Mouse (Mus musculus) lung, embryonic 14.5 days (tissue): ENCODE measurements at regions not wholly inside any gene's neighbourhood (a gene's known extent, or its start where the extent isn't known, plus 50 kb on each side); places are given as distances from the start of the nearest gene placed in this dataset.

ENCODE experiments used
- ATAC-seq: fragments of 200-750 bp; cut with Nextera tagmentation; 2 replicates; pipeline ENCODE4 v1.8.0; 2017; ENCODE audit warnings: mild to moderate bottlenecking, moderate TSS enrichment, moderate library complexity; ENCODE audit not compliant: insufficient read depth
- DNase-seq: peaks from one replicate; pipeline ENCODE4 v3.0.0-alpha.2; 2015
- H3K27ac ChIP-seq: fragments of 300-500 bp; sonication (generic); 2 replicates; pipeline ENCODE4 v1.5.1; 2014; ENCODE audit warnings: low read depth, mild to moderate bottlenecking, moderate library complexity
- H3K27me3 ChIP-seq: fragments of 300-500 bp; sonication (generic); 2 replicates; pipeline ENCODE4 v1.6.1; 2014; ENCODE audit warnings: low read length, control low read depth; ENCODE audit not compliant: insufficient read depth
- H3K36me3 ChIP-seq: fragments of 300-500 bp; sonication (generic); 2 replicates; pipeline ENCODE4 v1.6.1; 2014; ENCODE audit warnings: control low read depth; ENCODE audit not compliant: insufficient read depth
- H3K4me1 ChIP-seq: fragments of 300-500 bp; sonication (generic); 2 replicates; pipeline ENCODE4 v1.6.1; 2014; ENCODE audit warnings: antibody characterized with exemption, control low read depth; ENCODE audit not compliant: insufficient read depth
- H3K4me2 ChIP-seq: fragments of 300-500 bp; sonication (generic); 2 replicates; pipeline ENCODE4 v1.6.1; 2014; ENCODE audit warnings: mild to moderate bottlenecking
- H3K4me3 ChIP-seq: fragments of 300-500 bp; sonication (generic); 2 replicates; pipeline ENCODE4 v1.5.1; 2014; ENCODE audit warnings: low read depth, low read length
- H3K9ac ChIP-seq: fragments of 300-500 bp; sonication (generic); 2 replicates; pipeline ENCODE4 v1.6.1; 2014
- H3K9me3 ChIP-seq: fragments of 300-500 bp; sonication (generic); 2 replicates; pipeline ENCODE4 v1.6.1; 2016; ENCODE audit warnings: low read depth, low read length, control low read depth
- CTCF ChIP-seq: IDR thresholded peaks from 2 replicates; pipeline ENCODE4 v1.5.1; 2016; ENCODE audit warnings: antibody characterized with exemption, low read depth
- WGBS: fragments of 180-500 bp; shearing (Covaris S2); extraction: QIAGEN DNeasy Blood & Tissue Kit; methylation state at CpG from one replicate; pipeline ENCODE4 v1.1.7; 2014; 5-methylcytosine and 5-hydroxymethylcytosine counted together

- no peak overlapping the region for H3K4me2 ChIP-seq
- DNase-seq = no peak
- H3K4me3 ChIP-seq = no peak overlapping the region
- 69% methylated on average over 1 of the region's 1 CpGs for WGBS
- no peaks in the 10 kb centered on the region for H3K27me3 ChIP-seq
- no peak for TF ChIP-seq CTCF
- H3K36me3 ChIP-seq = no peaks in the 10 kb centered on the region
- no peaks in the 10 kb centered on the region for H3K9me3 ChIP-seq
- H3K4me1 ChIP-seq = no peaks in the 10 kb centered on the region
- H3K9ac ChIP-seq = no peak overlapping the region
- ATAC-seq = no peak
- no peak overlapping the region for H3K27ac ChIP-seq
Observed at GRCm38 (mm10) chr12:90469754-90470153, 268.5 kb downstream of the Dio2 start.

GRCm38 (mm10) chr12:90460121-90460520 lies 278.1 kb downstream of the Dio2 start:
- no peak overlapping the region for H3K9ac ChIP-seq
- H3K4me2 ChIP-seq = no peak overlapping the region
- H3K9me3 ChIP-seq = no peaks in the 10 kb centered on the region
- 65% methylated on average over 2 of the region's 2 CpGs for WGBS
- ATAC-seq (no peak), DNase-seq (no peak)
- no peak overlapping the region for H3K27ac ChIP-seq
- no peaks in the 10 kb centered on the region for H3K36me3 ChIP-seq
- H3K4me3 ChIP-seq = no peak overlapping the region
- no peak for TF ChIP-seq CTCF
- no peaks in the 10 kb centered on the region for H3K27me3 ChIP-seq
- no peaks in the 10 kb centered on the region for H3K4me1 ChIP-seq

- DNase-seq (peak; percentile 79), ATAC-seq (peak; percentile 56)
- Histone ChIP-seq H3K36me3 (no peaks in the 10 kb centered on the region), H3K4me3 (no peak overlapping the region), H3K4me1 (no peaks in the 10 kb centered on the region), H3K9ac (no peak overlapping the region), H3K27ac (no peak overlapping the region), H3K4me2 (no peak overlapping the region), H3K27me3 (no peaks in the 10 kb centered on the region), H3K9me3 (no peaks in the 10 kb centered on the region)
- no peak for TF ChIP-seq CTCF
- 65% methylated on average over 1 of the region's 1 CpGs for WGBS
Observed at GRCm38 (mm10) chr12:90440672-90441071, 297.6 kb downstream of the Dio2 start.

- WGBS = 72% methylated on average over 8 of the region's 8 CpGs
- ATAC-seq (no peak), DNase-seq (no peak)
- H3K36me3 ChIP-seq = no peaks in the 10 kb centered on the region
- H3K27ac ChIP-seq = no peak overlapping the region
- no peaks in the 10 kb centered on the region for H3K4me1 ChIP-seq
- no peak overlapping the region for H3K4me2 ChIP-seq
- H3K4me3 ChIP-seq = no peak overlapping the region
- H3K9ac ChIP-seq = no peak overlapping the region
- TF ChIP-seq CTCF = no peak
- no peaks in the 10 kb centered on the region for H3K27me3 ChIP-seq
- H3K9me3 ChIP-seq = no peaks in the 10 kb centered on the region
Observed at GRCm38 (mm10) chr12:90425276-90426063, 312.8 kb downstream of the Dio2 start.

GRCm38 (mm10) chr12:90417590-90418221 lies 320.5 kb downstream of the Dio2 start:
- no peak overlapping the region for H3K27ac ChIP-seq

GRCm38 (mm10) chr12:90408716-90409115 lies 329.5 kb downstream of the Dio2 start:
- DNase-seq (no peak), ATAC-seq (no peak)
- H3K9ac ChIP-seq = no peak overlapping the region
- no peaks in the 10 kb centered on the region for H3K9me3 ChIP-seq
- H3K4me2 ChIP-seq = no peak overlapping the region
- H3K27ac ChIP-seq = no peak overlapping the region
- no peak for TF ChIP-seq CTCF
- H3K36me3 ChIP-seq = no peaks in the 10 kb centered on the region
- no peak overlapping the region for H3K4me3 ChIP-seq
- 79% methylated on average over 3 of the region's 3 CpGs for WGBS
- no peaks in the 10 kb centered on the region for H3K27me3 ChIP-seq
- H3K4me1 ChIP-seq = no peaks in the 10 kb centered on the region

More at GRCm38 (mm10) chr12:90417590-90418221, 320.5 kb downstream of the Dio2 start:
- 68% methylated on average over 2 of the region's 2 CpGs for WGBS
- Histone ChIP-seq H3K9me3 (no peaks in the 10 kb centered on the region), H3K36me3 (no peaks in the 10 kb centered on the region), H3K27me3 (no peaks in the 10 kb centered on the region), H3K9ac (no peak overlapping the region), H3K4me3 (no peak overlapping the region), H3K4me2 (no peak overlapping the region), H3K4me1 (no peaks in the 10 kb centered on the region)
- ATAC-seq (no peak), DNase-seq (peak; percentile 40)
- TF ChIP-seq CTCF = no peak

GRCm38 (mm10) chr12:90398564-90398963 lies 339.7 kb downstream of the Dio2 start:
- Histone ChIP-seq H3K27me3 (no peaks in the 10 kb centered on the region), H3K9me3 (no peaks in the 10 kb centered on the region), H3K27ac (no peak overlapping the region), H3K9ac (no peak overlapping the region), H3K4me3 (no peak overlapping the region), H3K4me1 (no peaks in the 10 kb centered on the region), H3K36me3 (no peaks in the 10 kb centered on the region), H3K4me2 (no peak overlapping the region)
- ATAC-seq = no peak
- WGBS = 74% methylated on average over 5 of the region's 5 CpGs
- peak; percentile 53 for TF ChIP-seq CTCF
- peak; percentile 75 for DNase-seq
